Mouse (Mus musculus) hindbrain, embryonic 10.5 days (tissue): ENCODE measurements around the gene Uba1. TPM values are rescaled to one million over a fixed set of nuclear protein-coding genes. Genes with fewer than 3 reads are reported as not detected.
"Not testable (repeated sequence)": the region's sequence is repeated elsewhere in the genome, so short reads cannot be mapped to it uniquely, and the experiment has no call there.

ENCODE experiments used
- DNase-seq: peaks from one replicate; pipeline ENCODE4 v3.0.0-alpha.2; 2017; ENCODE audit warnings: low spot score
- H3K27ac ChIP-seq: fragments of 300-500 bp; sonication (generic); 2 replicates; pipeline ENCODE4 v1.5.1; 2016; ENCODE audit warnings: mild to moderate bottlenecking, moderate library complexity
- H3K27me3 ChIP-seq: fragments of 300-500 bp; sonication (generic); 2 replicates; pipeline ENCODE4 v1.6.1; 2016; ENCODE audit warnings: mild to moderate bottlenecking; ENCODE audit not compliant: poor library complexity, insufficient read depth, severe bottlenecking
- H3K36me3 ChIP-seq: fragments of 300-500 bp; sonication (generic); 2 replicates; pipeline ENCODE4 v1.6.1; 2016; ENCODE audit warnings: mild to moderate bottlenecking, moderate library complexity
- H3K4me1 ChIP-seq: fragments of 300-500 bp; sonication (generic); replicated peaks from 2 replicates; pipeline ENCODE4 v1.6.1; 2016; ENCODE audit warnings: mild to moderate bottlenecking
- H3K4me3 ChIP-seq: fragments of 300-500 bp; sonication (generic); 2 replicates; pipeline ENCODE4 v1.5.1; 2016; ENCODE audit warnings: mild to moderate bottlenecking, moderate library complexity
- H3K9me3 ChIP-seq: fragments of 300-500 bp; sonication (generic); 2 replicates; pipeline ENCODE4 v1.6.1; 2016; ENCODE audit warnings: mild to moderate bottlenecking, moderate library complexity
- WGBS: fragments of 180-500 bp; shearing (Covaris S2); methylation state at CpG from one replicate; pipeline ENCODE4 v1.1.7; 2016; 5-methylcytosine and 5-hydroxymethylcytosine counted together
- polyA plus RNA-seq: library from polyadenylated mRNA; unstranded; fragments of >200 nt; fragmentation: Nextera tagmentation; extraction: Ambion mirVana; gene quantifications from 2 replicates; pipeline ENCODE4 v1.2.1, GENCODE M21; 2016

The Uba1 gene
- polyA plus RNA-seq, 1 experiment from 2014 or later = 307 TPM

DNA sequence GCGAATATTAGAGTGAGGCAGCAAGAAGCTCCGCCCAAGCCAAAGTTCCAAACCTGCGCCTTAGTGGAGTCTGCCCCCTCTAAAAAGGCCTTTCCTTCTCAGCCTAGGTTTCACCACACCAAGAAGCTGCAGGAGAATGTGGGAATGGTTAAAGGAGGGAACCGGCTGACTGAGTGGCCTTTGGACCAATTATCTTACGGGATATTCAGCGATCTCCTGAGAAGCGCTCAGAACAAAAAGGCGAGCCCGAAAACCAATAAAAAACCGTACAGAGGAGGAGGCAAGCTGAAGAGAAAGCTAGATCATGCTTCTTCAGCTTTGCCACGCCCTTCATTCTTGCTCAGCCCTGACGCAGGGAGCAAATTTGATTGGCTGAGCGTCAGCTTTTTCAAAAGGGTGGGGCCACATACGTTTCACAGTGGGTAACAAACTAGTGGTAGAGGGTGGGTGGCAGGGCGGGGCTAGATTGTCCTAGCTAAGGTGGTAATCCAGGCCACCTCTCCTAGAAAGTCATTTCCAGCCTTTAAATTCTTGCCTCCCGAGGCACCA is 29.5 kb downstream of the Uba1 start, which contains the start of gene Cdk16:
Cdk16 (plus strand) TSS at position 436 of the 549 bp plus-strand sequence.
- WGBS = 17% methylated on average over 16 of the region's 16 CpGs
- Histone ChIP-seq H3K27ac (peak within 1 kb of the TSS; percentile 95), H3K9me3 (0 out of 2 replicates have a peak, but pooled peaks cover 2% of the 10 kb centered on the region), H3K4me3 (peak within 1 kb of the TSS; percentile 66), H3K4me1 (peaks cover 14% of the 10 kb centered on the region), H3K36me3 (peaks cover 27% of the 10 kb centered on the region), H3K27me3 (no peaks in the 10 kb centered on the region)
- peak; percentile 81 for DNase-seq

DNA sequence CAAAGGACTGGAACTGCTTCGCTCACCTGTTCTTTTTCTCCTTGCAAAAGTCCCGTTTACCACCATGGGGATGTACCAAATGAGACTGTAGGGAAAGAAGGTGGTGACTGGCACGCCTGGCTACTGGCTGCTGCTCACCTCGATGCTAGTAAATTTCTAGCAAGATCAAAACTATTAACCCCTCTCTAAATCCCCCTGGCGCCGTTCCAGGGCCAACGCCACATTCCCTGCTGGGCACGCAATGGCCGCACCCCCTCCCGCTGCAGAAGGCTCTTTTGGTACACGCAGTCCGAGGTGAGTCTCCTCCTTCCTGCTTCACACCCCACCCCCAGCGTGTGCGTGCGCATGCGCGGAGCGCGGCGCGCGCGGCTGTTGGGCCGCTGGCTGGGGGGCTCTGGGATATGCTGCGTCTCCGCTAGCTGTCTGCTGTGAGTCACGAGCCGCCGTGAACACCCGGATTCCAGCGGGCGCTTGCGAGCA is 30.0 kb downstream of the Uba1 start:
- peaks cover 14% of the 10 kb centered on the region for H3K4me1 ChIP-seq
- peaks cover 27% of the 10 kb centered on the region for H3K36me3 ChIP-seq
- peak overlapping the region; percentile 66 for H3K4me3 ChIP-seq
- 19% methylated on average over 33 of the region's 33 CpGs for WGBS
- 0 out of 2 replicates have a peak, but pooled peaks cover 2% of the 10 kb centered on the region for H3K9me3 ChIP-seq
- peak overlapping the region; percentile 95 for H3K27ac ChIP-seq
- peak; percentile 85 for DNase-seq
- H3K27me3 ChIP-seq = no peaks in the 10 kb centered on the region

DNA sequence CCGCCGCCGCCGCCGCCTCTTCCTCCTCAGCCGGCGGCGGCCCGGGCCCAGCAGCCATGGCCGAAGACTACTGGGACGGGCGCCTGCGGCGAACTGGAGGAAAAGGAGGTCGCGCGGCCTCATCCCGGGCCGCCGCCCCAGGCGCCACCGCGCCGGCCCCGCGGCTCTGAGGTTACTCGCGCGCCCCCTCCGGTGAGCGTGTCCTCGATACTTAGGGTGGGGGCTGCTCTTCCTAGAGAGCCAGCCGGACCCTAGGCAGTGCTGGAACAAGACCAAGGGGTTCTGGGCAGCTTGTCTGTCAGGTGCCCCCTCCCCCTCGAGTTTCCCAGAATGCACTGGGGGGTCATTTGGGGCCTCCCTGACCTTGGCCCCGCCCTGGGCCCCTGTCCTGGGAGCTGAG is 30.5 kb downstream of the Uba1 start:
- no peaks in the 10 kb centered on the region for H3K27me3 ChIP-seq
- peak overlapping the region; percentile 66 for H3K4me3 ChIP-seq
- peak overlapping the region; percentile 95 for H3K27ac ChIP-seq
- 19% methylated on average over 35 of the region's 35 CpGs for WGBS
- peaks cover 14% of the 10 kb centered on the region for H3K4me1 ChIP-seq
- DNase-seq = peak; percentile 64
- H3K9me3 ChIP-seq = 0 out of 2 replicates have a peak, but pooled peaks cover 2% of the 10 kb centered on the region
- H3K36me3 ChIP-seq = peaks cover 28% of the 10 kb centered on the region

DNA sequence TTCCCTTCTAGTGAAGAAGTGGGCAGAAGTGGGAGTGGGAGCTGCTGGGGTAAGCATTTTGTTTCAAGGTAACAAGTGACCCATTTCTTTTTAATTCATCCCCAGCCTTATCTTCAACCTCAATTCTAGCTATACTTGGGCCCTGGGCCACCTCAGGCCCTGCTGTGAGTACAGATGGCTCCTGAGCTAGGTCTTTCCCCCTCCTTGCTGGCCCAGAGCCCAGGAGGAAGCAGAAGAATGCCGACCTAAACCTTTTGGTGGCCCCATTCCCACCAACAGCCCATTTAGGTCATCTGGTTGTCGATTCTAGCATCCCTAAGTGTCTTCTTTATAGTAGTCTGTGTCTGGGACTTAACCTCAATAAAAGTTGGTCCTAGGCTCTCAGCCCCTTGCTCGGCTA is 33.4 kb downstream of the Uba1 start:
- 85% methylated on average over 3 of the region's 3 CpGs for WGBS
- Histone ChIP-seq H3K4me3 (no peak overlapping the region), H3K36me3 (peaks cover 52% of the 10 kb centered on the region), H3K9me3 (0 out of 2 replicates have a peak, but pooled peaks cover 5% of the 10 kb centered on the region), H3K4me1 (peaks cover 14% of the 10 kb centered on the region), H3K27ac (no peak overlapping the region), H3K27me3 (no peaks in the 10 kb centered on the region)
- no peak for DNase-seq

DNA sequence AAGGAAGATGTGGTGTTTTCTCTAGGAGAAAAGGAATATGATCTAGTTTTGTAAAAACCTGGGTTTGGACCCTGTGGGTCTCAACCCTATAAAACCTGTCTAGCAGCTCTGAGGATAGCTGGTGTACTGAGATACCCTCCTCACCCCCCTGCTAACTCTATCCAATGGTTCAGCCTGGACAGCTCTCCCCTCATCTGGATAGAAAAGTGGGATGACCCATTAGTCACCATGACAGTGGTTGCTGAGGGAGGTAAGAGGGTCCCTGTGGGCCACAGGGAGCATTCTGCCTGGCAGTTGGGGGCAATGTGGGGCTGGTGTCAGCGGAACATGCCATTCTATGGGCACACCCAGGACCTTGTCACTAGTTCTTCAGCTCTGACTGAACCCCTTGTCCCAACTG is 34.5 kb downstream of the Uba1 start:
- H3K9me3 ChIP-seq = 0 out of 2 replicates have a peak, but pooled peaks cover 5% of the 10 kb centered on the region
- H3K4me3 ChIP-seq = no peak overlapping the region
- no peak overlapping the region for H3K27ac ChIP-seq
- DNase-seq = no peak
- WGBS = 91% methylated on average over 1 of the region's 1 CpGs
- H3K27me3 ChIP-seq = no peaks in the 10 kb centered on the region
- peaks cover 63% of the 10 kb centered on the region for H3K36me3 ChIP-seq
- H3K4me1 ChIP-seq = peaks cover 8% of the 10 kb centered on the region

DNA sequence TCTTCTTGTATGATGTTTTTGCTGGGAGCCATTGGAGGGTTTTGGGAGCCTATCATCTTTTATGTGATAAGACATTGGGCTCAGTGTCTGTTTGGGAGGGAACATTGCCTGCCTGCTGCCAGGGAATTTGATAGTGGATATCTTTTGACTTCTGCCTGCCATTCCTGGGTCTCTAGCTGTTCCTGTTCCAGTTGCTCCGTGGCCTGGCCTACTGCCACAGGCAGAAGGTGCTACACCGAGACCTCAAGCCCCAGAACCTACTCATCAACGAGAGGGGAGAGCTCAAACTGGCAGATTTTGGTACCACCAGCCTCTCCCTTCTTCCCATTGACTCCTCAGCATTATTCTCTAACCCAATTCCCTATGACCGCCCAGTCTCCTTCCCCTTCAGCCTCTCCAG is 37.7 kb downstream of the Uba1 start:
- 0 out of 2 replicates have a peak, but pooled peaks cover 2% of the 10 kb centered on the region for H3K9me3 ChIP-seq
- DNase-seq = no peak
- WGBS = 88% methylated on average over 4 of the region's 4 CpGs
- peaks cover 83% of the 10 kb centered on the region for H3K36me3 ChIP-seq
- H3K4me1 ChIP-seq = no peaks in the 10 kb centered on the region
- no peaks in the 10 kb centered on the region for H3K27me3 ChIP-seq
- H3K4me3 ChIP-seq = no peak overlapping the region
- no peak overlapping the region for H3K27ac ChIP-seq

DNA sequence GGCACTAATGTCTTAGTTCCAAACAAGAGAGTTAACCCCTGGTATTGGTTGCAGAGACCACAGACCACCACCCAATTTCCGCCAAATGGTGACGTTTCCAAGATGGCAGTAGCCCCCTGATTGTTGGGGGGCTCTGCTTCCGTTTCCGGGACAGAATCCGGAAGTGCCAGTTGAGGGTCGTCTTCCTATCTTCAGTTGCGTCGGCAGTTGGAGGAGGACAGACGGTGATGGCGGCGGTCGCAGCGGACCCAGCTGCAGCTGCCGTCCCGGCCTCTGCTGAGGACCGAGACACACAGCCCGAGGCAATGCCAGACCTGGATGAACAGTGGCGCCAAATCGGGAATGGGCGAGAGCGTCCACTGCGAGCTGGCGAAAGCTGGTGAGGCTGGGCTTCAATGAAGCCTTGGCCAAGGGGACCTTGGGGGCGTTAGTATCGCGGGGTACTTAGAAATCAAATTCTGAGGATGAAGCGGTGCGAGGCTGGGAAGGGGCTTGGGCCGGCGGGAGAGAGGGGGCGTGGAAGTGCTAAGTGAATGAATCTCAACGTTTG is 45.7 kb downstream of the Uba1 start, which contains the start of gene Usp11:
Usp11 (plus strand) TSS at position 166 of the 550 bp plus-strand sequence.
- H3K36me3 ChIP-seq = peaks cover 15% of the 10 kb centered on the region
- WGBS = 21% methylated on average over 32 of the region's 32 CpGs
- peak within 1 kb of the TSS; percentile 68 for H3K4me3 ChIP-seq
- no peaks in the 10 kb centered on the region for H3K27me3 ChIP-seq
- peak; percentile 74 for DNase-seq
- 0 out of 2 replicates have a peak, but pooled peaks cover 2% of the 10 kb centered on the region for H3K9me3 ChIP-seq
- peak within 1 kb of the TSS; percentile 90 for H3K27ac ChIP-seq
- no peaks in the 10 kb centered on the region for H3K4me1 ChIP-seq

DNA sequence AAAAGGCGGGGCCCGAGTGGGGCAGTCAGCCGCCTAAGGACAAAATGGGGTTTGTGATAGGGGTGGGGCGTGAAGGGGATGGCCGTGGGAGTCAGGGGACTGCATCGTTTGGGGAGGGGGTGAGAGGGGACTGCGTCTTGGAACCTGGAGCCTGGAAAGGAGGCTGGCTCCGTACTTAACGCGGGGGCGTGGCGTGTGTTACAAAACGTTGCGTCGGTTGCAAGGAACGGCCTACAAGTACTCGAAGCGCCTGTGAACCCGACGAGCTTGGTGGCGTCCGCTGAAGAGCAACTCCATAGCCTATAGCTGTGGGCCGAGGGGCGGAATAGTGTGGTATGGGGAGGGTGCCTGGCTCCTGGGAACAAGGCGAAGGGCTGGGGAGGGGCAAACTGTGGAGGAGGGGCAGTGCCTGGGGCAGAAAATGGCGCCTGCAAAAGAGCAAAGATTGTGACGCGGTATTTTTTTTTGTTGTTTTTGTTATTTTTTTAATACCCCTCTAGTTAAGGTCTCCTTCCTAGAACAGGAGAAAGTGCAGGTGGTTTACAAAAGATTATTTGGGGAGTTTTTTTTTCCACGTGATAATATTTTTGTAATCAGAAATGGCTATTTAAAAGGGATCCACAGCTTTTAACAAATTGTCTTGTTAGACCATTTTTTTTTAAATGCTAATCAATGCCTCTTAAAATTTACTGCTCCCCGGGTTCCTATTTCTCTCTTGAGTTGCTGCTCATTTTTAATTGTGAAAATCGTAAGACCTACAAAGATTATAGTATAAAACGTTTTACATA is 46.4 kb downstream of the Uba1 start:
- Histone ChIP-seq H3K4me3 (peak overlapping the region; percentile 68), H3K36me3 (peaks cover 11% of the 10 kb centered on the region), H3K4me1 (no peaks in the 10 kb centered on the region), H3K27me3 (no peaks in the 10 kb centered on the region), H3K9me3 (0 out of 2 replicates have a peak, but pooled peaks cover 2% of the 10 kb centered on the region), H3K27ac (peak overlapping the region; percentile 90)
- DNase-seq = peak; percentile 81
- WGBS = 14% methylated on average over 32 of the region's 32 CpGs

DNA sequence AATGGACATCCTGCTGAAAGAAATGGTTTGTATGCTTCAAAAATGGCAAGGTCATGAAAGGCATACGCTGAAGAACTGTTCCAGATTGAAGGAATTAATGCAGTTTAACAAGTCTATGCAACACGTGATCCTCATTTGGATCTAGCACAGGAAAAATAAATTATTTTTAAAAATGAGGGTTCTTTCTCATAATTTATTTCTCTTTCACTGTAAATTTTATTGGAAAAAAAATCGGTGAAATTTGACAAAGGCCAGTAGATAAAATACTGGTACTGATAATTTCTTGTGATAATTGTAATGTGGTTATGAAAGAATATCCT is 46.9 kb downstream of the Uba1 start:
- H3K27ac ChIP-seq = peak overlapping the region; percentile 90

DNA sequence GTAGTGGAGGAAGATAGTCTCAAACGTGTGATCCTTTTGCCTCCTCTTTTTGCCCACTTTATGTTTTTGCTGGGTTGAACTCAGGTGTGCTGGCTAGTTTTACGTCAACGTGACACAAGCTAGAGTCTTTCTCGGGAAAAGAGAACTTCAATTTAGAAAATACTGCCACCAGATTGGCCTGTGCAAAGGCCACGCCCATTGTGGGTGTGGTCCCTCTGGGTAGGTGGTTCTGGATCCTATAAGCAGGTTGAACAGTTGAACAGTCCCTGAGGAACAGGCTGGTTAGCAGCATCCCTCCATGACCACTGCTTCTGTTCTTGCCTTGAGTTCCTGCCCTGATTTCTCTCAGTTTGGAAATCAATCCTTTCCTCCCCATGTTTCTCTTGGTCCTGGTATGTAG is 70.6 kb downstream of the Uba1 start:
- H3K36me3 ChIP-seq = no peaks in the 10 kb centered on the region
- H3K4me1 ChIP-seq = no peaks in the 10 kb centered on the region
- 79% methylated on average over 5 of the region's 5 CpGs for WGBS
- no peak overlapping the region for H3K4me3 ChIP-seq
- no peaks in the 10 kb centered on the region for H3K27me3 ChIP-seq
- no peak overlapping the region for H3K27ac ChIP-seq
- no peaks in the 10 kb centered on the region for H3K9me3 ChIP-seq
- no peak for DNase-seq

More for the DNA sequence above, 46.9 kb downstream of the Uba1 start:
- Histone ChIP-seq H3K4me3 (peak overlapping the region; percentile 68), H3K4me1 (no peaks in the 10 kb centered on the region), H3K27me3 (no peaks in the 10 kb centered on the region), H3K9me3 (0 out of 2 replicates have a peak, but pooled peaks cover 2% of the 10 kb centered on the region), H3K36me3 (peaks cover 8% of the 10 kb centered on the region; the same call in 1 of the 2 replicates)
- WGBS = 35% methylated on average over 3 of the region's 3 CpGs
- DNase-seq = no peak

DNA sequence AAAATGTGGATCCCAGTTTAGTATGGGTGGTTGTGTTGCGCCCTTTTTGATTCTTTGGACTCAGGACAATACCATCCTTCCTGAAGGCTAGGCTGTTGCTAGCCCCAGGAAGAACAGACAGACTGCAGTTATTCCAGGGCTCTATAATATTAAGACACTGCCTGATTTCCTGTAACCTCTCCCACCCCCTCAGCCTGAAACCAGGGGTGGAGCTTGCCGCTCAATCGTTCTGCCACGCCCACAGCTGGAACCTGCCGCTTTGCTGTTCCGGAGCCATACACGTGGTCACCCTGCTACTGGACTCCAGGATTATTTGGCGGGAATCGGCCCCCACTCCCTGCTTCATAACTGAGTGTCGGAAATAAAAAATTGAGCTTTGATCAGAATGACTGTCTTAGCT is 71.9 kb downstream of the Uba1 start:
- not testable (repeated sequence) for DNase-seq, H3K27me3 ChIP-seq, H3K4me1 ChIP-seq, H3K27ac ChIP-seq, H3K36me3 ChIP-seq, H3K9me3 ChIP-seq, H3K4me3 ChIP-seq
- 44% methylated on average over 10 of the region's 10 CpGs for WGBS
